Mouse (Mus musculus) spleen, adult 2 months (tissue): ENCODE results near the gene Cdc42bpa.

Source experiments
- CTCF ChIP-seq: fragments of 200-500 bp; IDR thresholded peaks from 2 replicates; pipeline ENCODE4 v1.5.1; 2011; ENCODE audit warnings: mild to moderate bottlenecking, inconsistent platforms; ENCODE audit not compliant: insufficient read depth, insufficient read length, insufficient replicate concordance; ENCODE audit errors: extremely low read depth
- POLR2A ChIP-seq: fragments of 200-500 bp; IDR thresholded peaks from 2 replicates; pipeline ENCODE4 v1.6.1; 2011; ENCODE audit warnings: low read depth, low read length, inconsistent platforms

DNA sequence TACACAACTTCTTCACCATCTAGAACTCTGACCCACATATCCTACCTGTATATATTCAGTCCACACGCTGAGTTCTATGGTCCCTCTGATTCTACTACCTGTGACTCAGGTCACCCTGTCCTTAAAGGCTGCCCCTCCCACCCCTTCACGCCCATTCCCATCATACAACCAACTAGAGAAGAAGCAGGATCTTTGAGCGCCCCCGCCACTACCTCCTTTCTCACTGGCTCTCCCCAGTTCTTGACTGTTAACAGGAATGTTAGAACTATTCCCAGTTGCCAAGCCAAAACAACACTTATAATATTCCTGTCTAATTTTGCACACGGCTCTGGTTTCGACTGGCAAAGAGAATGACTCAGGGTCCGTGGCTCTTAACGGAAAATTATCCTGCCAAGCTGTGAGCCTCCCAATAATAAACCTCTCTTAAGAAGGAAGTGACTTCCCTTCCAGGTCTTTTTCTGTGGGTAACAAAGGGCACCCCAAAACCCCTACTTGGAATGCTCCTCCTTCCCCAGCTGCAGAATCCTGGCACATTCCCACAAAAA, 233.2 kb downstream of the Cdc42bpa start:
- TF ChIP-seq CTCF = no peak
- TF ChIP-seq POLR2A = no peak
